Mouse (Mus musculus): Measurements from ENCODE around the gene Srpk3. TPM values are rescaled to one million over a fixed set of nuclear protein-coding genes. Genes with fewer than 3 reads are reported as not detected.

The Srpk3 gene
- polyA plus RNA-seq, 1 experiment: 0.71 TPM

Other genes starting within 250 kb of the Srpk3 start
- gene Dusp9, start 135.0 kb upstream of the Srpk3 start, polyA plus RNA-seq (2012; ENCODE audit: insufficient read depth, insufficient read length, missing spikeins): not detected in 2 replicates
- gene Pnck, start 114.3 kb upstream of the Srpk3 start, polyA plus RNA-seq (2012; ENCODE audit: insufficient read depth, insufficient read length, missing spikeins): 1.2 and 1.8 TPM in 2 replicates
- 15.8 and 19.4 TPM in 2 replicates for gene Slc6a8, start 101.3 kb upstream of the Srpk3 start, polyA plus RNA-seq (2012; ENCODE audit: insufficient read depth, insufficient read length, missing spikeins)
- 350 and 381 TPM in 2 replicates for gene Bcap31, start 58.2 kb upstream of the Srpk3 start, polyA plus RNA-seq (2012; ENCODE audit: insufficient read depth, insufficient read length, missing spikeins)
- gene Abcd1, start 57.8 kb upstream of the Srpk3 start, polyA plus RNA-seq (2012; ENCODE audit: insufficient read depth, insufficient read length, missing spikeins): 12.6 and 22.7 TPM in 2 replicates
- 0.33 and 0.55 TPM in 2 replicates for gene Plxnb3, start 17.3 kb upstream of the Srpk3 start, polyA plus RNA-seq (2012; ENCODE audit: insufficient read depth, insufficient read length, missing spikeins)
- 1,669 and 1,851 TPM in 2 replicates for gene Idh3g, start 12.5 kb downstream of the Srpk3 start, polyA plus RNA-seq (2012; ENCODE audit: insufficient read depth, insufficient read length, missing spikeins)
- gene Ssr4, start 12.6 kb downstream of the Srpk3 start, polyA plus RNA-seq (2012; ENCODE audit: insufficient read depth, insufficient read length, missing spikeins): 189 and 210 TPM in 2 replicates
- gene Pdzd4, start 50.6 kb downstream of the Srpk3 start, polyA plus RNA-seq (2012; ENCODE audit: insufficient read depth, insufficient read length, missing spikeins): 0.36 and 0.58 TPM in 2 replicates
- not detected in 2 replicates for gene Avpr2, start 117.7 kb downstream of the Srpk3 start, polyA plus RNA-seq (2012; ENCODE audit: insufficient read depth, insufficient read length, missing spikeins)
- 2.2 and 2.3 TPM in 2 replicates for gene L1cam, start 121.7 kb downstream of the Srpk3 start, polyA plus RNA-seq (2012; ENCODE audit: insufficient read depth, insufficient read length, missing spikeins)
- 0.59 and 1.9 TPM in 2 replicates for gene Arhgap4, start 147.5 kb downstream of the Srpk3 start, polyA plus RNA-seq (2012; ENCODE audit: insufficient read depth, insufficient read length, missing spikeins)
- gene Naa10, start 147.5 kb downstream of the Srpk3 start, polyA plus RNA-seq (2012; ENCODE audit: insufficient read depth, insufficient read length, missing spikeins): 90.3 and 104 TPM in 2 replicates
- gene Renbp, start 156.4 kb downstream of the Srpk3 start, polyA plus RNA-seq (2012; ENCODE audit: insufficient read depth, insufficient read length, missing spikeins): 4.6 and 7.4 TPM in 2 replicates
- 15.7 and 22.4 TPM in 2 replicates for gene Hcfc1, start 192.0 kb downstream of the Srpk3 start, polyA plus RNA-seq (2012; ENCODE audit: insufficient read depth, insufficient read length, missing spikeins)
- 41.9 and 67.7 TPM in 2 replicates for gene Irak1, start 249.5 kb downstream of the Srpk3 start, polyA plus RNA-seq (2012; ENCODE audit: insufficient read depth, insufficient read length, missing spikeins)